Mouse (Mus musculus) megakaryocyte, embryonic 14.5 days (primary cell): ENCODE results near the gene Ddx20.

Experiments
- FLI1 ChIP-seq: IDR thresholded peaks from 2 replicates; pipeline ENCODE4 v1.6.1; 2012; ENCODE audit warnings: low read length, inconsistent platforms, mixed read lengths
- GATA1 ChIP-seq: IDR thresholded peaks from 3 replicates; pipeline ENCODE4 v1.6.1; 2012; ENCODE audit warnings: mixed read lengths, low read length, inconsistent platforms, borderline replicate concordance

DNA sequence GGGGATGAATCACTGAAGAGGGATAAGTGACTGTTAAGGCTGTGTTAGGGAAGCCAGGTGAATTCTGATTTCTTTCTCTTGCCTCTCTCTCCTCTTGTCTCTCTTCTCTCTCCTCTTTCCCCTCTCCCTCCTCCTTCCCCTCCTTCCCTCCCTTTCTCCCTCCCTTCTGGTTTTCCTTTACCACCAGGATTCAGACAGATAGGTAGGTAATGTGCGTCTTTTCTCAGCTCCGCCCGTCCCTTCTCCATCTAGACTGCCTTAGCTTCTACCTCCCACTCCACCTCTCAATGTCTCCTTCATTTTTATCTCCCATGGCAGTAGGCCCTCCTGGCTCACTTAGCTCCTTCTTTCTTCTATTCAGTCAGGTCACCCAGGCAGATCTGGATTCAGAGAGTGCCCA is 18.2 kb upstream of the Ddx20 start:
- TF ChIP-seq GATA1 (no peak), FLI1 (no peak)
